Mouse (Mus musculus) CH12.LX (cell line): Measurements from ENCODE around the gene Ndufaf3. TPM values are rescaled to one million over a fixed set of nuclear protein-coding genes. Genes with fewer than 3 reads are reported as not detected.

Experiments
- DNase-seq: peaks from one replicate; pipeline ENCODE4 v3.0.0-alpha.2; 2013; ENCODE audit errors: extremely low read depth
- H3K27ac ChIP-seq: 2 replicates; pipeline ENCODE4 v1.5.1; 2012; ENCODE audit warnings: low read depth, mild to moderate bottlenecking, control low read depth, moderate library complexity; ENCODE audit not compliant: insufficient read depth
- H3K27me3 ChIP-seq: replicated peaks from 2 replicates; pipeline ENCODE3; 2012; ENCODE audit warnings: inconsistent platforms
- H3K36me3 ChIP-seq, 2 experiments: replicated peaks in 1 of 2; 2 replicates each; pipeline versions ENCODE3 to v1.6.1; 2012; ENCODE audit warnings: inconsistent platforms in 1 of 2, low read length in 1 of 2, mild to moderate bottlenecking in 1 of 2, mixed read lengths in 1 of 2, moderate library complexity in 1 of 2; ENCODE audit not compliant: control insufficient read depth in 1 of 2, insufficient read depth in 1 of 2
- H3K4me1 ChIP-seq, 2 experiments: 2 replicates each; pipeline ENCODE4 v1.6.1; 2012; ENCODE audit warnings: inconsistent platforms in 1 of 2, moderate library complexity in 1 of 2; ENCODE audit not compliant: insufficient read depth in 2 of 2, control insufficient read depth in 1 of 2
- H3K4me2 ChIP-seq: 2 replicates; pipeline ENCODE4 v1.6.1; 2012; ENCODE audit warnings: low read depth, mild to moderate bottlenecking, control low read depth; ENCODE audit not compliant: poor library complexity, insufficient read depth, severe bottlenecking
- H3K4me3 ChIP-seq, 3 experiments: fragments of 150-350 bp in 1 of 3; sonication (generic) in 1 of 3; replicated peaks in 1 of 3; 2 replicates each; pipeline versions ENCODE3 to v1.5.1; 2011 to 2012; ENCODE audit warnings: low read depth in 2 of 3, low read length in 2 of 3, mild to moderate bottlenecking in 2 of 3, moderate library complexity in 2 of 3, control low read depth in 1 of 3, improper control_type of control experiment in 1 of 3, inconsistent platforms in 1 of 3, mixed read lengths in 1 of 3; ENCODE audit not compliant: poor library complexity in 1 of 3
- H3K79me2 ChIP-seq: replicated peaks from 2 replicates; pipeline ENCODE4 v1.6.1; 2012; ENCODE audit warnings: mild to moderate bottlenecking, moderate library complexity; ENCODE audit not compliant: control insufficient read depth, poor library complexity, insufficient read depth, severe bottlenecking; ENCODE audit errors: extremely low read depth
- H3K9ac ChIP-seq: 2 replicates; pipeline ENCODE4 v1.6.1; 2012; ENCODE audit warnings: low read depth, mild to moderate bottlenecking, control low read depth, moderate library complexity; ENCODE audit not compliant: insufficient read depth
- H3K9me3 ChIP-seq: replicated peaks from 2 replicates; pipeline ENCODE3; 2012; ENCODE audit warnings: low read length, inconsistent platforms, mixed read lengths
- BHLHE40 ChIP-seq: IDR thresholded peaks from 2 replicates; pipeline ENCODE4 v1.6.1; 2011; ENCODE audit warnings: mild to moderate bottlenecking, low read depth, low read length, improper control_type of control experiment
- CHD1 ChIP-seq: IDR thresholded peaks from 2 replicates; pipeline ENCODE4 v1.6.1; 2012; ENCODE audit warnings: low read depth, low read length, improper control_type of control experiment, inconsistent platforms
- CTCF ChIP-seq, 2 experiments: IDR thresholded peaks in 1 of 2; conservative IDR thresholded peaks in 1 of 2; 2 replicates each; pipeline ENCODE4 v1.5.1; 2011 to 2012; ENCODE audit warnings: low read depth in 2 of 2, low read length in 2 of 2, improper control_type of control experiment in 1 of 2, inconsistent platforms in 1 of 2, mild to moderate bottlenecking in 1 of 2, moderate library complexity in 1 of 2
- EP300 ChIP-seq: IDR thresholded peaks from 2 replicates; pipeline ENCODE4 v1.6.1; 2011; ENCODE audit warnings: low read length, improper control_type of control experiment
- GABPA ChIP-seq: IDR thresholded peaks from 2 replicates; pipeline ENCODE4 v1.6.1; 2012; ENCODE audit warnings: low read depth, low read length, improper control_type of control experiment, inconsistent platforms; ENCODE audit not compliant: insufficient replicate concordance
- IRF4 ChIP-seq: IDR thresholded peaks from 2 replicates; pipeline ENCODE4 v1.6.1; 2014; ENCODE audit warnings: low read depth, mild to moderate bottlenecking, inconsistent platforms, low read length, improper control_type of control experiment
- JUN ChIP-seq: IDR thresholded peaks from 2 replicates; pipeline ENCODE4 v1.6.1; 2011; ENCODE audit warnings: low read depth, mild to moderate bottlenecking, low read length, improper control_type of control experiment, moderate library complexity; ENCODE audit not compliant: insufficient read depth
- JUND ChIP-seq: conservative IDR thresholded peaks from 2 replicates; pipeline ENCODE4 v1.6.1; 2011; ENCODE audit warnings: low read depth, low read length, improper control_type of control experiment
- MAX ChIP-seq: IDR thresholded peaks from 2 replicates; pipeline ENCODE4 v1.6.1; 2011; ENCODE audit warnings: low read length, improper control_type of control experiment
- MEF2A ChIP-seq: IDR thresholded peaks from 2 replicates; pipeline ENCODE4 v1.6.1; 2014; ENCODE audit warnings: low read depth, mild to moderate bottlenecking, inconsistent platforms, low read length, improper control_type of control experiment, borderline replicate concordance
- MXI1 ChIP-seq: IDR thresholded peaks from 2 replicates; pipeline ENCODE4 v1.6.1; 2011; ENCODE audit warnings: mild to moderate bottlenecking, low read depth, low read length, improper control_type of control experiment
- NELFE ChIP-seq: IDR thresholded peaks from 2 replicates; pipeline ENCODE4 v1.6.1; 2011; ENCODE audit warnings: low read depth, low read length, improper control_type of control experiment
- NRF1 ChIP-seq: IDR thresholded peaks from 2 replicates; pipeline ENCODE4 v1.6.1; 2014; ENCODE audit warnings: low read depth, mild to moderate bottlenecking, inconsistent platforms, low read length, improper control_type of control experiment, moderate library complexity
- POLR2AphosphoS2 ChIP-seq: IDR thresholded peaks from 2 replicates; pipeline ENCODE4 v1.6.1; 2011; ENCODE audit warnings: low read depth, low read length, improper control_type of control experiment
- RAD21 ChIP-seq: IDR thresholded peaks from 2 replicates; pipeline ENCODE4 v1.6.1; 2011; ENCODE audit warnings: low read depth, mild to moderate bottlenecking, low read length, improper control_type of control experiment, moderate library complexity
- SIN3A ChIP-seq: IDR thresholded peaks from 2 replicates; pipeline ENCODE4 v1.6.1; 2012; ENCODE audit warnings: low read length, improper control_type of control experiment, inconsistent platforms
- SMC3 ChIP-seq: IDR thresholded peaks from 2 replicates; pipeline ENCODE4 v1.6.1; 2011; ENCODE audit warnings: low read depth, low read length, improper control_type of control experiment
- TBP ChIP-seq: conservative IDR thresholded peaks from 2 replicates; pipeline ENCODE4 v1.6.1; 2011; ENCODE audit warnings: low read depth, low read length, improper control_type of control experiment
- ZC3H11A ChIP-seq: IDR thresholded peaks from 2 replicates; pipeline ENCODE4 v1.6.1; 2012; ENCODE audit warnings: low read depth, mild to moderate bottlenecking, inconsistent platforms, low read length, improper control_type of control experiment
- ZKSCAN1 ChIP-seq: IDR thresholded peaks from 2 replicates; pipeline ENCODE4 v1.6.1; 2012; ENCODE audit warnings: low read depth, inconsistent platforms, low read length, improper control_type of control experiment, borderline replicate concordance
- ZNF384 ChIP-seq: IDR thresholded peaks from 2 replicates; pipeline ENCODE4 v1.6.1; 2012; ENCODE audit warnings: low read depth, low read length, improper control_type of control experiment, inconsistent platforms
- dilution Hi-C: fragments of 300-500 bp; cut with MboI; formaldehyde crosslinking; loops from 2 replicates; pipeline ENCODE4 v1.14.3; 2020; ENCODE audit warnings: low sequenced_read_pairs; ENCODE audit not compliant: extremely low pct_unique_long_range_greater_than_20kb, extremely low pct_ligation_motif_present
- in situ Hi-C: fragments of 300-500 bp; cut with MboI; formaldehyde crosslinking; loops from 3 replicates; pipeline ENCODE4 v1.14.3; 2019; ENCODE audit warnings: low sequenced_read_pairs, low pct_ligation_motif_present, low pct_unique_long_range_greater_than_20kb, mixed read lengths
- polyA plus RNA-seq: library from polyadenylated mRNA; unstranded; fragments of >175 nt; gene quantifications from 2 replicates; pipeline ENCODE4 v1.2.1, GENCODE M21; 2012; ENCODE audit warnings: low read depth; ENCODE audit not compliant: insufficient read length
- total RNA-seq, 2 experiments: library from RNA; depleted of rRNA; stranded (reverse); fragments of 300-350 nt in 1 of 2; fragments of >200 nt in 1 of 2; gene quantifications; 2 replicates each; pipeline ENCODE4 v1.2.3; 2012 to 2014

The Ndufaf3 gene
- total and polyA plus RNA-seq, 3 experiments = 15.7 to 27.2 (median 25.7) TPM

DNA sequence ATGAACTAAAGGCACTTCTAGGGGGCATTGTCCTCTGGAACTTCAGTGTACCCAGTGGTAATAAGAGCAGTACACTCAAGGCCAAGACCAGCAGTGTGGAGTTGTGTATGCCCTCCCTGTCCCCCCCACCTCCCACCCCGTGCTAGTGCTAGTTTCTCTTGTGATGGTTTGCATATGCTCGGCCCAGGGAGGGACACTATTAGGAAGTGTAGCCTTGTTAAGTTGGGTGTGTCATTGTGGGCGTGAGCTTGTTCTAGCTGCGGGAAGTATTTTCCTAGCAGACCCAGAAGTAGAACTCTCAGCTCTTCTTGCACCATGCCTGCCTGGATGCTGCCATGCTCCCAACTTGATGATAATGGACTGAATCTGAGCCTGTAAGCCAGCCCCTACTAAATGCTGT is 34.8 kb upstream of the Ndufaf3 start:
- Histone ChIP-seq H3K9me3 (no peaks in the 10 kb centered on the region), H3K79me2 (no peaks in the 10 kb centered on the region), H3K27me3 (no peaks in the 10 kb centered on the region), H3K27ac (no peak overlapping the region), H3K9ac (no peak overlapping the region), H3K36me3 (peaks cover 29 to 47% of the 10 kb centered on the region in 2 experiments), H3K4me1 (0 out of 4 replicates have a peak, but pooled peaks cover 0 to 3% of the 10 kb centered on the region in 2 experiments), H3K4me3 (no peak overlapping the region), H3K4me2 (no peak overlapping the region)
- DNase-seq = no peak
- dilution Hi-C loops (no loop called here), in situ Hi-C loops (no loop called here)
- TF ChIP-seq SMC3 (no peak), EP300 (no peak), ZNF384 (no peak), BHLHE40 (no peak), SIN3A (no peak), POLR2AphosphoS2 (no peak), MAX (no peak), ZKSCAN1 (no peak), RAD21 (no peak), MXI1 (no peak), CTCF (conservative IDR thresholded peaks at IDR 0.05 in 1 of 2, IDR thresholded peaks at IDR 0.05 in 1 of 2; ENCODE audit: low read depth in 2 of 2, low read length in 2 of 2) (no peak), NELFE (no peak), CHD1 (no peak), NRF1 (no peak), JUND (no peak), ZC3H11A (no peak), GABPA (no peak), IRF4 (no peak), MEF2A (no peak)

GRCm38 (mm10) chr9:108600011-108600410 is 32.8 kb upstream of the Ndufaf3 start:
- Histone ChIP-seq H3K79me2 (no peaks in the 10 kb centered on the region), H3K4me2 (no peak overlapping the region), H3K27ac (no peak overlapping the region), H3K4me3 (no peak overlapping the region), H3K9me3 (no peaks in the 10 kb centered on the region), H3K4me1 (peaks cover 0 to 14% of the 10 kb centered on the region in 2 experiments; a peak in 2 of 4 replicates), H3K9ac (no peak overlapping the region), H3K27me3 (no peaks in the 10 kb centered on the region), H3K36me3 (peaks cover 16 to 34% of the 10 kb centered on the region in 2 experiments)
- no peak for DNase-seq
- in situ Hi-C loops (no loop called here), dilution Hi-C loops (no loop called here)
- TF ChIP-seq EP300 (no peak), MXI1 (no peak), GABPA (no peak), NRF1 (no peak), NELFE (no peak), TBP (no peak), SIN3A (no peak), JUN (no peak)
